Comparison of ENCODE assay signal across 10 mouse cellular contexts in the genomic region with DNA sequence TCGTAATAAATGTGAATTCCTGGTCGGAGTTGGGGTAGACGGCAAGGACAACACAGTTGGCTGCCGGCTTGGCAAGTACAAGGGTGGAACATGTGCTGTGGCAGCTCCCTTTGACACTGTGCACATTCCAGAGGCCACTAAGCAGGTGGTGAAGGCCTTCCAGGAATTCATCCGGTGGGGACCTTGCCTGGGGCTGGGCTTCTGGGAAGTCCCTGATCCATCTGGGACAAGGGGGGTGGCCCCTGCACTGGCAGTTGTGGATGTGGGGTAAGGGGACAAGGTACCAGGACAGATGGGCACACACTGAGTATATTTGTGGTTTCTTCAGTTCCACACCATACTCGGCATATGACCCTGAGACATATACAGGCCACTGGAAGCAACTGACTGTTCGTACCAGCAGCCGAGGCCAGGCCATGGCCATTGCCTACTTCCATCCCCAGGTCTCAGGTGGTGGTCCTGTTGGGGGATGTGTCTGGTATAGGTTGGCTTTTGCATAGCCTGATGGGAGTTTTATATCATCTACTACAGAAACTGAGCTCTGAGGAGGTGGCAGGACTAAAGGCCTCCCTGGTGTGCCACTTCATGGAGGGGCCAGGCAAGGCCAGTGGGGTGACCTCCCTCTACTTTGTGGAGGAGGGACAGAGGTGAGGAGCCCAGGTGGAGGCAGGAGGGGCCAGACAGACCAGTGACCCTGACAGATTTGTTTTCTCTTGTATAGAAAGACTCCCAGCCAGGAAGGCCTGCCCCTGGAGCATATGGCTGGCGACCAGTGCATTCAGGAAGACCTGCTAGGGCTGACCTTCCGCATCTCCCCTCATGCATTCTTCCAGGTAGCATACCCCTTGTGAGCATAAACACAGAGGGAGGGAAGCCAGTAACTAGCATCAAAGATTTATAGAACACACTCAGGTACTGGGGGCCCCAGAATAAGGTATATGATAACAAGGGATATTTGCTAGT. TPM values are rescaled to one million over a fixed set of nuclear protein-coding genes. Genes with fewer than 3 reads are reported as not detected.
DNase-seq lines count a peak whose midpoint lies in the region; ATAC-seq lines count a peak whose summit lies in the region.
"Had no signal": no experiment of that assay in that cellular context is flagged by ENCODE, and none has a peak within 500 bp of the region (broad histone marks: within the 10 kb centered on the region; RNA-seq: fewer than 3 reads in every experiment).

No protein-coding gene starts in this region.

- H3K27ac ChIP-seq in kidney, embryonic 14.5 days (ENCODE audit: low read depth, low read length), result no peak overlapping the region
- H3K27ac ChIP-seq in embryonic facial prominence, embryonic 11.5 days (replicated peaks; ENCODE audit: low read depth, low read length), result no peak overlapping the region
- H3K27ac ChIP-seq in intestine, embryonic 14.5 days (ENCODE audit: low read depth), result no peak overlapping the region
- H3K27ac ChIP-seq in midbrain, embryonic 14.5 days (replicated peaks; ENCODE audit: low read depth, low read length), result no peak overlapping the region

- peak overlapping the region; percentile 89; the same call in 1 of the 2 replicates for H3K4me3 ChIP-seq in kidney, embryonic 14.5 days (ENCODE audit: low read length)
- no peak overlapping the region for H3K4me3 ChIP-seq in embryonic facial prominence, embryonic 11.5 days (ENCODE audit: low read depth, low read length)
- no peak overlapping the region for H3K4me3 ChIP-seq in intestine, embryonic 14.5 days (ENCODE audit: low read depth, low read length)
- H3K4me3 ChIP-seq in midbrain, embryonic 14.5 days (replicated peaks; ENCODE audit: low read depth, low read length), result 0 out of 2 replicates have a peak overlapping the region, but pooled peaks have one; percentile 88

- 66% methylated on average over 10 of the region's 10 CpGs for WGBS in kidney, embryonic 14.5 days
- 75% methylated on average over 10 of the region's 10 CpGs for WGBS in embryonic facial prominence, embryonic 11.5 days
- WGBS in intestine, embryonic 14.5 days, result 72% methylated on average over 10 of the region's 10 CpGs
- 65% methylated on average over 10 of the region's 10 CpGs for WGBS in midbrain, embryonic 14.5 days

- no peak for DNase-seq in kidney, postnatal 25 days
- no peak for DNase-seq in embryonic facial prominence, embryonic 11.5 days (ENCODE audit: low spot score)
- no peak for DNase-seq in intestine, embryonic 14.5 days (ENCODE audit: low spot score)
- no peak for DNase-seq in midbrain, embryonic 14.5 days
- DNase-seq in adrenal gland, adult 8-10 months, result no peak
- no peak for DNase-seq in frontal cortex, adult 2 months (ENCODE audit: extremely low spot score in 1 of 2, low spot score in 1 of 2)
- DNase-seq in urinary bladder, postnatal 14 days (ENCODE audit: low spot score), result no peak

- peak overlapping the region; percentile 83 for H3K4me2 ChIP-seq in kidney, embryonic 14.5 days (replicated peaks; ENCODE audit: low read depth, low read length)
- peak overlapping the region; percentile 3; the same call in 1 of the 2 replicates for H3K4me2 ChIP-seq in embryonic facial prominence, embryonic 11.5 days (ENCODE audit: low read depth, low read length)
- H3K4me2 ChIP-seq in intestine, embryonic 14.5 days (ENCODE audit: low read length), result peak overlapping the region; percentile 87
- peak overlapping the region; percentile 95 for H3K4me2 ChIP-seq in midbrain, embryonic 14.5 days (ENCODE audit: low read length)

- H3K36me3 ChIP-seq in kidney, embryonic 14.5 days (ENCODE audit: control insufficient read depth, insufficient read depth, low read length), result peaks cover 62% of the 10 kb centered on the region
- H3K36me3 ChIP-seq in embryonic facial prominence, embryonic 11.5 days (replicated peaks; ENCODE audit: control insufficient read depth, insufficient read depth, low read depth, low read length), result peaks cover 8% of the 10 kb centered on the region; the same call in 1 of the 2 replicates
- peaks cover 69% of the 10 kb centered on the region for H3K36me3 ChIP-seq in intestine, embryonic 14.5 days (ENCODE audit: control insufficient read depth, insufficient read depth, low read length)
- peaks cover 71% of the 10 kb centered on the region for H3K36me3 ChIP-seq in midbrain, embryonic 14.5 days (ENCODE audit: control insufficient read depth, insufficient read depth, low read length)

- no peaks in the 10 kb centered on the region for H3K27me3 ChIP-seq in kidney, embryonic 14.5 days (ENCODE audit: control insufficient read depth, insufficient read depth, low read length)
- H3K27me3 ChIP-seq in embryonic facial prominence, embryonic 11.5 days (ENCODE audit: control insufficient read depth, insufficient read depth, low read length), result no peaks in the 10 kb centered on the region
- no peaks in the 10 kb centered on the region for H3K27me3 ChIP-seq in intestine, embryonic 14.5 days (replicated peaks; ENCODE audit: control insufficient read depth, insufficient read depth, low read length)
- no peaks in the 10 kb centered on the region for H3K27me3 ChIP-seq in midbrain, embryonic 14.5 days (ENCODE audit: control insufficient read depth, insufficient read depth, low read length)

- H3K9ac ChIP-seq in kidney, embryonic 14.5 days (ENCODE audit: low read depth, low read length), result peak overlapping the region; percentile 14; the same call in 1 of the 2 replicates
- peak overlapping the region; percentile 34 for H3K9ac ChIP-seq in embryonic facial prominence, embryonic 11.5 days (replicated peaks; ENCODE audit: low read length)
- H3K9ac ChIP-seq in intestine, embryonic 14.5 days (ENCODE audit: low read length), result peak overlapping the region; percentile 23; the same call in 1 of the 2 replicates
- peak overlapping the region; percentile 90 for H3K9ac ChIP-seq in midbrain, embryonic 14.5 days (replicated peaks; ENCODE audit: low read length)

- peaks cover 27% of the 10 kb centered on the region for H3K4me1 ChIP-seq in kidney, embryonic 14.5 days (ENCODE audit: control insufficient read depth, insufficient read depth, low read length)
- 0 out of 2 replicates have a peak, but pooled peaks cover 2% of the 10 kb centered on the region for H3K4me1 ChIP-seq in embryonic facial prominence, embryonic 11.5 days (ENCODE audit: control insufficient read depth, insufficient read depth, low read length)
- H3K4me1 ChIP-seq in intestine, embryonic 14.5 days (replicated peaks; ENCODE audit: control insufficient read depth, insufficient read depth, low read length), result peaks cover 26% of the 10 kb centered on the region
- peaks cover 34% of the 10 kb centered on the region for H3K4me1 ChIP-seq in midbrain, embryonic 14.5 days (ENCODE audit: control insufficient read depth, insufficient read depth, low read length)

- ATAC-seq in kidney, embryonic 14.5 days (ENCODE audit: low FRiP score, low TSS enrichment), result no peak
- no peak for ATAC-seq in embryonic facial prominence, embryonic 11.5 days (replicated peaks; ENCODE audit: insufficient number of reproducible peaks, low FRiP score, low TSS enrichment, low read depth)
- no peak for ATAC-seq in intestine, embryonic 14.5 days (replicated peaks; ENCODE audit: low FRiP score, low TSS enrichment, low read depth)
- ATAC-seq in midbrain, embryonic 14.5 days (ENCODE audit: low FRiP score, low TSS enrichment), result no peak

- H3K9me3 ChIP-seq in kidney, embryonic 14.5 days (ENCODE audit: control insufficient read depth, low read length), result no peaks in the 10 kb centered on the region
- no peaks in the 10 kb centered on the region for H3K9me3 ChIP-seq in embryonic facial prominence, embryonic 11.5 days (replicated peaks; ENCODE audit: control insufficient read depth, low read length)
- H3K9me3 ChIP-seq in intestine, embryonic 14.5 days (ENCODE audit: control insufficient read depth, low read length), result no peaks in the 10 kb centered on the region
- H3K9me3 ChIP-seq in midbrain, embryonic 14.5 days (ENCODE audit: control insufficient read depth, low read length), result no peaks in the 10 kb centered on the region

RNA-seq across cellular contexts. Expression of gene Ranbp1, which starts 2.6 kb away (rescaled TPM):
- polyA plus RNA-seq in kidney, embryonic 14.5 days (2014; fragmentation: Nextera tagmentation; extraction: Ambion mirVana), result 846 and 1,191 TPM in 2 replicates
- polyA plus RNA-seq in embryonic facial prominence, embryonic 11.5 days (2014; fragmentation: Nextera tagmentation; extraction: Ambion mirVana), result 1,220 and 1,409 TPM in 2 replicates
- polyA plus RNA-seq in intestine, embryonic 14.5 days (2014; fragmentation: Nextera tagmentation; extraction: Ambion mirVana), result 725 and 734 TPM in 2 replicates
- 451 and 457 TPM in 2 replicates for polyA plus RNA-seq in midbrain, embryonic 14.5 days (2014; fragmentation: Nextera tagmentation; extraction: Ambion mirVana)
- total RNA-seq in adrenal gland, adult 8-10 months (2022), result 100 to 1,000 TPM in 3 of 4 experiments, 10 to 100 TPM in 1; 98.7 to 146 (median 114) TPM
- polyA plus RNA-seq in frontal cortex, adult 2 months (2012; rRNA removed), result 108 and 116 TPM in 2 replicates

RNA-seq across cellular contexts. Expression of gene Trmt2a, which starts 2.6 kb away (rescaled TPM):
- polyA plus RNA-seq in kidney, embryonic 14.5 days (2014; fragmentation: Nextera tagmentation; extraction: Ambion mirVana), result 78.3 and 83.4 TPM in 2 replicates
- 83.6 and 102 TPM in 2 replicates for polyA plus RNA-seq in embryonic facial prominence, embryonic 11.5 days (2014; fragmentation: Nextera tagmentation; extraction: Ambion mirVana)
- polyA plus RNA-seq in intestine, embryonic 14.5 days (2014; fragmentation: Nextera tagmentation; extraction: Ambion mirVana), result 110 and 117 TPM in 2 replicates
- 80.2 and 81.3 TPM in 2 replicates for polyA plus RNA-seq in midbrain, embryonic 14.5 days (2014; fragmentation: Nextera tagmentation; extraction: Ambion mirVana)
- total RNA-seq in adrenal gland, adult 8-10 months (2022), result 10 to 100 TPM; 49.8 to 66.4 (median 59.1) TPM
- polyA plus RNA-seq in frontal cortex, adult 2 months (2012; rRNA removed), result 76.5 and 77.2 TPM in 2 replicates

RNA-seq across cellular contexts. Expression of gene Gm49776, which starts 7.0 kb away (rescaled TPM):
- polyA plus RNA-seq in kidney, embryonic 14.5 days (2014; fragmentation: Nextera tagmentation; extraction: Ambion mirVana), result 1.2 and 1.9 TPM in 2 replicates
- polyA plus RNA-seq in embryonic facial prominence, embryonic 11.5 days (2014; fragmentation: Nextera tagmentation; extraction: Ambion mirVana), result 0.94 and 2.7 TPM in 2 replicates
- 4.4 TPM in 1 of 2 replicates, not detected in the other for polyA plus RNA-seq in intestine, embryonic 14.5 days (2014; fragmentation: Nextera tagmentation; extraction: Ambion mirVana)
- 0.86 and 3.3 TPM in 2 replicates for polyA plus RNA-seq in midbrain, embryonic 14.5 days (2014; fragmentation: Nextera tagmentation; extraction: Ambion mirVana)
- not detected for total RNA-seq in adrenal gland, adult 8-10 months (2022)
- 0.55 TPM in 1 of 2 replicates, not detected in the other for polyA plus RNA-seq in frontal cortex, adult 2 months (2012; rRNA removed)
- total RNA-seq: common myeloid progenitor, adult 5-6 weeks; layer of hippocampus, adult 8-10 months had no signal

RNA-seq across cellular contexts. Expression of gene Zdhhc8, which starts 16.2 kb away (rescaled TPM):
- polyA plus RNA-seq in kidney, embryonic 14.5 days (2014; fragmentation: Nextera tagmentation; extraction: Ambion mirVana), result 14.4 and 17.2 TPM in 2 replicates
- 9.3 and 11.6 TPM in 2 replicates for polyA plus RNA-seq in embryonic facial prominence, embryonic 11.5 days (2014; fragmentation: Nextera tagmentation; extraction: Ambion mirVana)
- polyA plus RNA-seq in intestine, embryonic 14.5 days (2014; fragmentation: Nextera tagmentation; extraction: Ambion mirVana), result 11.5 and 15.1 TPM in 2 replicates
- polyA plus RNA-seq in midbrain, embryonic 14.5 days (2014; fragmentation: Nextera tagmentation; extraction: Ambion mirVana), result 13.8 and 13.9 TPM in 2 replicates
- 10 to 100 TPM; 20.5 to 33.0 (median 27.2) TPM for total RNA-seq in adrenal gland, adult 8-10 months (2022)
- polyA plus RNA-seq in frontal cortex, adult 2 months (2012; rRNA removed), result 142 and 152 TPM in 2 replicates

RNA-seq across cellular contexts. Expression of gene Ccdc188, which starts 33.4 kb away (rescaled TPM):
- not detected in 2 replicates for polyA plus RNA-seq in kidney, embryonic 14.5 days (2014; fragmentation: Nextera tagmentation; extraction: Ambion mirVana)
- polyA plus RNA-seq in embryonic facial prominence, embryonic 11.5 days (2014; fragmentation: Nextera tagmentation; extraction: Ambion mirVana), result not detected in 2 replicates
- polyA plus RNA-seq in intestine, embryonic 14.5 days (2014; fragmentation: Nextera tagmentation; extraction: Ambion mirVana), result not detected in 2 replicates
- polyA plus RNA-seq in midbrain, embryonic 14.5 days (2014; fragmentation: Nextera tagmentation; extraction: Ambion mirVana), result not detected in 2 replicates
- total RNA-seq in adrenal gland, adult 8-10 months (2022), result not detected
- polyA plus RNA-seq in frontal cortex, adult 2 months (2012; rRNA removed), result not detected in 2 replicates
- total RNA-seq: common myeloid progenitor, adult 5-6 weeks; layer of hippocampus, adult 8-10 months had no signal

Comparison
In these comparisons a context has a peak if more than half of its experiments do, and no peak if none do; other contexts are left out.
1. H3K4me2 ChIP-seq: peak in every context shown above with its lines; median percentile 95 in midbrain, embryonic 14.5 days; 87 in intestine, embryonic 14.5 days; 83 in kidney, embryonic 14.5 days; 3 in embryonic facial prominence, embryonic 11.5 days.
2. H3K4me3 ChIP-seq: peak in kidney, embryonic 14.5 days (single experiment) and midbrain, embryonic 14.5 days (single experiment); none in embryonic facial prominence, embryonic 11.5 days (single experiment) and intestine, embryonic 14.5 days (single experiment).
3. H3K9ac ChIP-seq: peak in every context shown above with its lines; median percentile 90 in midbrain, embryonic 14.5 days; 34 in embryonic facial prominence, embryonic 11.5 days; 23 in intestine, embryonic 14.5 days; 14 in kidney, embryonic 14.5 days.